Mouse (Mus musculus): ENCODE data around the gene Olfr32. TPM values are rescaled to one million over a fixed set of nuclear protein-coding genes. Genes with fewer than 3 reads are reported as not detected.

The Olfr32 gene
- not detected for total RNA-seq (2023)

DNA sequence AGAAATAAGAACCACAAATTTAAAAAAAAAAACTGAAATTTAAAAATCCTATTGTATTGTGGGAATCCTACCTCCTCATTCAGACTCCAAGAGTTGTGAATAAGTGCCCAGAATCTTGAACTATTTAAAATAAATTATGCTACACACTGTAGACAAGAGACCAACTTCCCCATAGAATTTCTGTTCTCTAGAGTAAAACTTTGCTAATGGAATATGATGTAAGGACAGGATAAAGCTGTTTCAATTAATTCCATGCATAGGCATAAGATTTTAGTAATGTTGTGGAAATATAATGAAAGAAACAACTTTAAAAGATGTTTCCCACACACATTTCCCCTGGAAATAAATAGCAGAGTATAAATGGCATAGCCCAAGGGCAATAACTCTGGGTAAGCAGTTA is at the start of gene Olfr32:
Olfr32 (minus strand) TSS at position 101 of the 400 bp plus-strand sequence.

DNA sequence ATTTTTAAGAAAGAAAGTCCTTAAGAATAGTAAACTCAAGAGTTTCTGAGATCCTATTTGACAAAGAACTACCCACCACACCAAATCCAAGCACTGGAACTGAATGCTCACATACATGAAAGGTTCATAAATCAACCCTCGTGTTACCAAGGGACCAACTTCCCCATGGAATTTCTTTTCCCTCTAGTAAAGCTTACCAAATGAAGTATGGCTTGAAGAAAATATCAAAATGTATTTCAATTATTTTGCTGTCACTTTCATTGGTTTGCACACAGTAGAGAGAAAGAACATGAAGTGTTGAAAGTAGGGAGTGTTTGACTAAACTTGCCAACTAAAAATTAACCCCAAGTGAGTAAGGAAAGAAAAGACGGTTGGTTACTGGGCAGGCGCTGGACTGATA is 10.9 kb upstream of the Olfr32 start, which contains the start of gene Olfr1270:
Olfr1270 (minus strand) TSS at position 101 of the 400 bp plus-strand sequence.

GRCm38 (mm10) chr2:90121312-90121711 is 20.8 kb downstream of the Olfr32 start, which contains the start of gene Olfr1269:
Olfr1269 (minus strand) TSS chr2:90121412.

Other genes with a start within 250 kb of the Olfr32 start
- gene Olfr1258, start 215.0 kb downstream of the Olfr32 start, total RNA-seq (2023), result not detected
- gene Olfr1259, start 193.6 kb downstream of the Olfr32 start, total RNA-seq (2023), result not detected
- gene Olfr1260, start 168.0 kb downstream of the Olfr32 start, total RNA-seq (2023), result not detected
- gene Olfr1261, start 151.1 kb downstream of the Olfr32 start, total RNA-seq (2023), result not detected
- gene Olfr1262, start 142.2 kb downstream of the Olfr32 start, total RNA-seq (2023), result not detected
- gene Olfr1263, start 130.2 kb downstream of the Olfr32 start, total RNA-seq (2023), result not detected
- not detected for gene Olfr1264, start 116.7 kb downstream of the Olfr32 start, total RNA-seq (2023)
- gene Olfr1265, start 107.0 kb downstream of the Olfr32 start, total RNA-seq (2023), result not detected
- gene Olfr140, start 78.7 kb downstream of the Olfr32 start, total RNA-seq (2023), result not detected
- not detected for gene Olfr1269, start 20.9 kb downstream of the Olfr32 start, total RNA-seq (2023)
- not detected for gene Olfr1270, start 10.8 kb upstream of the Olfr32 start, total RNA-seq (2023)
- gene Olfr1506, start 82.2 kb upstream of the Olfr32 start, total RNA-seq (2023), result under 1 TPM; 0.22 to 0.53 TPM
- not detected for gene Olfr142, start 115.3 kb upstream of the Olfr32 start, total RNA-seq (2023)
- not detected for gene Olfr1271, start 128.7 kb upstream of the Olfr32 start, total RNA-seq (2023)
- not detected for gene Olfr1272, start 150.5 kb upstream of the Olfr32 start, total RNA-seq (2023)
- not detected for gene Gm13769, start 179.9 kb upstream of the Olfr32 start, total RNA-seq (2023)

Measured in neutrophil, adult 83 days (primary cell).